Comparison of ENCODE assay signal across 14 mouse cellular contexts in the genomic region with DNA sequence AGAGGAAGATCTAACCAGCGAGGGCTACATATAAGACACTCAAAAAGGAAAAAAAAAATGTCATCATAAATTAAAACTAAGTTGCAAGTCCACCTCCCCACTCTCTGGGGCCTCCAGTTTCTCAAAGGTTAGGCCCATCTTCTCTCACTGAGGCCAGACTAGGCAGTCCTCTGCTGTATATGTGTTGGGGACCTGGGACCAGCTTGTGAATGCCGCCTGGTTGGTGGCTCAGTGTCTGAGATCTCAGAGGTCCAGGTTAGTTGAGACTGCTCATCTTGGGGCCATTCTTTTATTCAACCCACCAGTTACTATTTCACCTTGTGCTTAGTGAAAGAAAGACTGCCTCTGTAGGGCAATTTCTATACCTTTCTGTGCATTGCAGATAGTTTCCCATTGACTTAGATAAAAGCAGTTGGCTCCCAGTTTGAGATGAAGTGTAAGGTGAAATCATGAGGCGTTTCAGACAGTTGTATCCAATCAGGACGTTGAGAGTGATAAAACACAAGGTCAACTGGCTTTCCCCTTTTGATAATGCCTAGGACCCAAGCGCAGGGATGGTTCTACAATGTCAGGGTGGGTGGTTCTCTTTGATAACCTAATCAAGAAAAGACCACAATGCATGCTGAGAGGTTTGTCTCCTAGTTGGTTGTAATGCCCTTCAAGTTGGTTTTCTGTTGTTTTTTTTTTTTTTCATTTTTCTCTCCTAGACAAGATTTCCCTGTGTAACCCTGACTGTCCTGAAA. TPM values are rescaled to one million over a fixed set of nuclear protein-coding genes. Genes with fewer than 3 reads are reported as not detected.
A peak's percentile ranks its signal among the peaks of the same experiment; 100 is the strongest.
DNase-seq lines count a peak whose midpoint lies in the region; ATAC-seq and TF ChIP-seq lines count a peak whose summit lies in the region.
"Had no signal": no experiment of that assay in that cellular context is flagged by ENCODE, and none has a peak within 500 bp of the region (broad histone marks: within the 10 kb centered on the region; RNA-seq: fewer than 3 reads in every experiment).

No protein-coding gene starts in this region.

- H3K4me1 ChIP-seq in heart, embryonic 16.5 days (ENCODE audit: control insufficient read depth, insufficient read depth, low read length): peaks cover 8% of the 10 kb centered on the region
- H3K4me1 ChIP-seq in ES-Bruce4 (ENCODE audit: control insufficient read depth, insufficient read depth, low read length): no peaks in the 10 kb centered on the region
- peaks cover 48% of the 10 kb centered on the region for H3K4me1 ChIP-seq in liver, embryonic 12.5 days
- H3K4me1 ChIP-seq: neural tube, embryonic 15.5 days had no signal

- peaks cover 35% of the 10 kb centered on the region for H3K36me3 ChIP-seq in heart, embryonic 16.5 days (ENCODE audit: control insufficient read depth, insufficient read depth)
- H3K36me3 ChIP-seq in ES-Bruce4 (ENCODE audit: control insufficient read depth, insufficient read depth, low read length, poor library complexity, severe bottlenecking): peaks cover 33% of the 10 kb centered on the region
- peaks cover 68% of the 10 kb centered on the region for H3K36me3 ChIP-seq in liver, embryonic 12.5 days

- H3K4me3 ChIP-seq in heart, embryonic 16.5 days (ENCODE audit: low read length): no peak overlapping the region
- H3K4me3 ChIP-seq in ES-Bruce4 (ENCODE audit: low read depth, low read length): no peak overlapping the region
- H3K4me3 ChIP-seq in liver, embryonic 12.5 days: no peak overlapping the region
- H3K4me3 ChIP-seq: neural tube, embryonic 15.5 days had no signal

- no peak for TF ChIP-seq POLR2A in ES-Bruce4 (IDR thresholded peaks at IDR 0.05; ENCODE audit: insufficient read depth, low read length)

- no peak for ATAC-seq in heart, embryonic 16.5 days (replicated peaks; ENCODE audit: extremely low read depth, insufficient read depth, low FRiP score)
- ATAC-seq in liver, embryonic 12.5 days: peak; percentile 86
- ATAC-seq: forebrain, embryonic 14.5 days; lung, postnatal 0 days had no signal

- no peak for TF ChIP-seq EP300 in ES-Bruce4 (IDR thresholded peaks at IDR 0.05; ENCODE audit: insufficient read depth, low read depth, low read length)

- intact Hi-C loops in heart, postnatal 36 days (cut with DNase I): loop anchor here (1.0 kb wide), 1 partner anchor 28 kb away; no protein-coding TSS in a partner anchor

- H3K4me2 ChIP-seq in heart, embryonic 16.5 days (ENCODE audit: low read depth, low read length): no peak overlapping the region
- peak overlapping the region; percentile 31; the same call in 1 of the 2 replicates for H3K4me2 ChIP-seq in liver, embryonic 12.5 days
- H3K4me2 ChIP-seq: hindbrain, embryonic 14.5 days; neural tube, embryonic 15.5 days had no signal

- TF ChIP-seq CTCF in ES-Bruce4 (IDR thresholded peaks at IDR 0.05; ENCODE audit: low read depth, low read length): no peak

- H3K9ac ChIP-seq in heart, embryonic 16.5 days (ENCODE audit: low read length): no peak overlapping the region
- no peak overlapping the region for H3K9ac ChIP-seq in ES-Bruce4 (ENCODE audit: low read depth, poor library complexity, severe bottlenecking)
- H3K9ac ChIP-seq in liver, embryonic 12.5 days: no peak overlapping the region
- H3K9ac ChIP-seq: hindbrain, embryonic 14.5 days; neural tube, embryonic 15.5 days had no signal

- 40% methylated on average over 5 of the region's 5 CpGs for WGBS in heart, embryonic 16.5 days
- WGBS in liver, embryonic 12.5 days (ENCODE audit: insufficient replicate concordance): 26% methylated on average over 5 of the region's 5 CpGs

- H3K27ac ChIP-seq in heart, embryonic 16.5 days (ENCODE audit: low read length): peak overlapping the region; percentile 50
- H3K27ac ChIP-seq in ES-Bruce4 (ENCODE audit: insufficient read depth, low read length): peak overlapping the region; percentile 69
- peak overlapping the region; percentile 86 for H3K27ac ChIP-seq in liver, embryonic 12.5 days
- H3K27ac ChIP-seq: hindbrain, embryonic 14.5 days; neural tube, embryonic 15.5 days had no signal

- H3K27me3 ChIP-seq in heart, embryonic 16.5 days (ENCODE audit: control insufficient read depth, insufficient read depth, low read length): no peaks in the 10 kb centered on the region
- H3K27me3 ChIP-seq in ES-Bruce4 (ENCODE audit: control insufficient read depth, insufficient read depth, low read length, poor library complexity, severe bottlenecking): no peaks in the 10 kb centered on the region
- H3K27me3 ChIP-seq in liver, embryonic 12.5 days (replicated peaks): no peaks in the 10 kb centered on the region
- H3K27me3 ChIP-seq: neural tube, embryonic 15.5 days had no signal

- no peaks in the 10 kb centered on the region for H3K9me3 ChIP-seq in heart, embryonic 16.5 days (replicated peaks; ENCODE audit: control insufficient read depth, low read length)
- H3K9me3 ChIP-seq in ES-Bruce4 (replicated peaks; ENCODE audit: control insufficient read depth, insufficient read depth, low read length, poor library complexity, severe bottlenecking): no peaks in the 10 kb centered on the region
- H3K9me3 ChIP-seq in liver, embryonic 12.5 days (replicated peaks): no peaks in the 10 kb centered on the region
- H3K9me3 ChIP-seq: neural tube, embryonic 15.5 days had no signal

- DNase-seq in heart, postnatal 36 days: no peak
- DNase-seq in MEL-GATA-1-ER (ENCODE audit: extremely low read depth, low read depth): peak; percentile 90
- DNase-seq in cerebellum, postnatal 4 days (ENCODE audit: low spot score in 2 of 2): no peak
- no peak for DNase-seq in thymus, postnatal 36 days
- DNase-seq in embryo, embryonic 9.5 days (ENCODE audit: extremely low spot score): no peak
- DNase-seq: kidney, adult 18-20 months; thymus, postnatal 4 days had no signal

RNA-seq across cellular contexts. Expression of gene Hspe1, which starts 12.1 kb away (rescaled TPM):
- polyA plus RNA-seq in heart, embryonic 16.5 days (2015; fragmentation: Nextera tagmentation; extraction: Ambion mirVana): 276 and 289 TPM in 2 replicates
- 100 to 1,000 TPM; 167 to 177 TPM for total RNA-seq in heart, postnatal 36 days (2021)
- polyA plus RNA-seq in ES-Bruce4 (2011; ENCODE audit: insufficient read depth, insufficient read length, low read depth, missing spikeins): 622 and 631 TPM in 2 replicates
- polyA plus RNA-seq in liver, embryonic 12.5 days (2016; fragmentation: Nextera tagmentation; extraction: Ambion mirVana): 637 and 645 TPM in 2 replicates

RNA-seq across cellular contexts. Expression of gene Hspd1, which starts 12.2 kb away (rescaled TPM):
- polyA plus RNA-seq in heart, embryonic 16.5 days (2015; fragmentation: Nextera tagmentation; extraction: Ambion mirVana): 491 and 512 TPM in 2 replicates
- total RNA-seq in heart, postnatal 36 days (2021): 100 to 1,000 TPM; 382 to 415 TPM
- 626 and 704 TPM in 2 replicates for polyA plus RNA-seq in ES-Bruce4 (2011; ENCODE audit: insufficient read depth, insufficient read length, low read depth, missing spikeins)
- 563 and 590 TPM in 2 replicates for polyA plus RNA-seq in liver, embryonic 12.5 days (2016; fragmentation: Nextera tagmentation; extraction: Ambion mirVana)

RNA-seq across cellular contexts. Expression of gene Coq10b, which starts 23.3 kb away (rescaled TPM):
- 18.7 and 20.3 TPM in 2 replicates for polyA plus RNA-seq in heart, embryonic 16.5 days (2015; fragmentation: Nextera tagmentation; extraction: Ambion mirVana)
- 10 to 100 TPM; 38.0 to 76.2 TPM for total RNA-seq in heart, postnatal 36 days (2021)
- 21.2 and 27.1 TPM in 2 replicates for polyA plus RNA-seq in ES-Bruce4 (2011; ENCODE audit: insufficient read depth, insufficient read length, low read depth, missing spikeins)
- 19.5 TPM in 2 replicates for polyA plus RNA-seq in liver, embryonic 12.5 days (2016; fragmentation: Nextera tagmentation; extraction: Ambion mirVana)

RNA-seq across cellular contexts. Expression of gene Sf3b1, which starts 48.5 kb away (rescaled TPM):
- 194 and 202 TPM in 2 replicates for polyA plus RNA-seq in heart, embryonic 16.5 days (2015; fragmentation: Nextera tagmentation; extraction: Ambion mirVana)
- total RNA-seq in heart, postnatal 36 days (2021): 10 to 100 TPM; 76.4 to 83.0 TPM
- 277 and 314 TPM in 2 replicates for polyA plus RNA-seq in ES-Bruce4 (2011; ENCODE audit: insufficient read depth, insufficient read length, low read depth, missing spikeins)
- 161 and 169 TPM in 2 replicates for polyA plus RNA-seq in liver, embryonic 12.5 days (2016; fragmentation: Nextera tagmentation; extraction: Ambion mirVana)

RNA-seq across cellular contexts. Expression of gene Mob4, which starts 55.2 kb away (rescaled TPM):
- polyA plus RNA-seq in heart, embryonic 16.5 days (2015; fragmentation: Nextera tagmentation; extraction: Ambion mirVana): 113 and 127 TPM in 2 replicates
- total RNA-seq in heart, postnatal 36 days (2021): 10 to 100 TPM; 30.3 to 35.4 TPM
- polyA plus RNA-seq in ES-Bruce4 (2011; ENCODE audit: insufficient read depth, insufficient read length, low read depth, missing spikeins): 77.2 and 83.5 TPM in 2 replicates
- 55.4 and 58.8 TPM in 2 replicates for polyA plus RNA-seq in liver, embryonic 12.5 days (2016; fragmentation: Nextera tagmentation; extraction: Ambion mirVana)
